Mouse (Mus musculus): ENCODE data around the gene Ybey.

GRCm38 (mm10) chr10:76425674-76426073, 43.2 kb downstream of the Ybey start:
- TF ChIP-seq CTCF (IDR thresholded peaks at IDR 0.05; ENCODE audit: borderline replicate concordance, insufficient read depth, low read length) (no peak), POLR2A (IDR thresholded peaks at IDR 0.05; ENCODE audit: low read depth, low read length) (no peak)
